Mouse (Mus musculus) C3H10T1/2 (cell line): ENCODE measurements around the gene Slc38a6. TPM values are rescaled to one million over a fixed set of nuclear protein-coding genes. Genes with fewer than 3 reads are reported as not detected.

ENCODE experiments used
- polyA plus RNA-seq, 2 experiments: library from polyadenylated mRNA; unstranded; fragments of >200 nt; fragmentation: generic; extraction: Trizol; gene quantifications; one replicate each; pipeline ENCODE4 v1.2.1; 2012; ENCODE audit warnings: missing spikeins in 2 of 2

Gene Slc38a6
- polyA plus RNA-seq = 1 to 10 TPM in 1 of 2 experiments, under 1 TPM in 1; 0.49 to 4.6 TPM

DNA sequence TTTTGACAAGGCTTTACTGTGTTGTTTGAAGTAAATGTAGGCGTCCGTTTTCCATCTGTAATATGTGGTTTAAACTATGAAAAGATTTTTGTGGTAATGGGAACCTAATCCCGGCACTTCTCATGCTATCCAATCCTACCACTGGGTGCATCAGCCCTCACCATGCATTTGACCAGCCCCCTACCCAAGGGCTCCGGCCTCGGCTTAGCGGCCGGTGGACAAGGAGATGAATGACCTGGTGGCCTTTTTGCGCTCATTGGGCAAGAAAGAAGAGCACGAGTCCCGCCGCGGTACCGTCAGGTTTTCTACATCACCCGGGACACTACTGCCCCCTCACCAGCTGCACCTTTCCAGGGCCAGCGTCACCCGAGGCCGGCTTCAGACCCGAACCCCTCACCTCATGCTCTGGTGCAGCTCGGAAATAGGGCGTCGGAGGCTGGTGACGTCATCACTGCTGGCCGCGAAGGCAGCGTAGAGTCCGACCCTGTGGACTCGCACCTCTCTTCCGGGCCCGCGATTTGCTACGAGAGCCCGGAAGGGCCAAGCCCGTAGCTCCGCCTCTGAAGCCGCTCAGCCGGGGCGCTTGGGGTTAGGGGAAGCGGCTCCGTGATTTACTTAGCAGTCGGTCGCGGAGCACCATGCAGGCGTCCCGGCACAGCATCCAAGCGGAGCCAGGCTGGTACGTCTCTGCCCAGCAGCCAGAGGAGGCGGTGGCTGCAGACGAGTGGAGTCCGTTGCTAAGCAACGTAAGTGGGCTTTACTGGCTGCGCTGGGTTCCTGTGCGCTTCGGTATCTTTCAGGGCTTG, at the start of gene Slc38a6, which contains the start of gene Trmt5:
Slc38a6 (plus strand) TSS at position 493 of the 806 bp plus-strand sequence.
Trmt5 (minus strand) TSS at position 424 of the 806 bp plus-strand sequence.

Other genes with a start within 250 kb of the Slc38a6 start
- 10 to 100 TPM; 13.1 to 61.1 TPM for gene Six1, start 232.9 kb upstream of the Slc38a6 start, polyA plus RNA-seq
- gene Six4, start 173.3 kb upstream of the Slc38a6 start, polyA plus RNA-seq = 1 to 10 TPM in 1 of 2 experiments, under 1 TPM in 1; 0.32 to 2.1 TPM
- 10 to 100 TPM in 1 of 2 experiments, 1 to 10 TPM in 1; 4.9 to 26.6 TPM for gene Mnat1, start 163.1 kb upstream of the Slc38a6 start, polyA plus RNA-seq
- 1 to 10 TPM; 1.1 to 4.4 TPM for gene Trmt5, start 69 bp upstream of the Slc38a6 start, polyA plus RNA-seq